Mouse (Mus musculus): ENCODE measurements around the gene Acot7. TPM values are rescaled to one million over a fixed set of nuclear protein-coding genes. Genes with fewer than 3 reads are reported as not detected.
A peak's percentile ranks its signal among the peaks of the same experiment; 100 is the strongest.
"Not testable (repeated sequence)": the region's sequence is repeated elsewhere in the genome, so short reads cannot be mapped to it uniquely, and the experiment has no call there.

Gene Acot7
- polyA plus RNA-seq, 1 experiment from 2014 or later = 72.5 TPM

DNA sequence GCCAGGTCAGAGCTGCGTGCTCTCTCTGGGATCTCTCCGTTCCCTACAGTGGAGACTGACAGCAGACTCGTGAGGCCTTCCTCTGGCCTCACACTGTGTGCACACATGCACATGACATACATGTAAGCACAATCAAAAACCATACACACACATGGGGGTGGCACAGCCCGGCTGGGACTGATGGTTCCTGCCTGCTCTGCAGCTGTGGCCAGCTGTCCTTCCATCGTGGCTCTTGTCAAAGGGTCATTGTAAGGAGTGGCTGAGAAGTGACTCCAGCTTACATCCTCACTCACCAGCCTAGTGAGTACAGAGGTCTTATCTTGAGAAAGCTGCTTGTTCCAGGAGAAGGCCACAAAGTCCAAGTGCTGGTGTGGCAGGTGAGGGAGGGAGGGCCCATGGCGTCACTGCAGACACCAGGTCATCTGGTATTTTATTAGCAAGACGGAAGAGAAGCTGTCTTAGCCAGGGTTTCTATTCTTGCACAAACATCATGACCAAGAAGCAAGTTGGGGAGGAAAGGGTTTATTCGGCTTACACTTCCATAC lies 37.0 kb downstream of the Acot7 start:
- Histone ChIP-seq H3K9ac (no peak overlapping the region), H3K4me3 (no peak overlapping the region), H3K9me3 (no peaks in the 10 kb centered on the region), H3K27ac (no peak overlapping the region), H3K36me3 (0 out of 2 replicates have a peak, but pooled peaks cover 2% of the 10 kb centered on the region), H3K27me3 (no peaks in the 10 kb centered on the region), H3K4me1 (peaks cover 12% of the 10 kb centered on the region), H3K4me2 (no peak overlapping the region)
- no peak for ATAC-seq (ENCODE audit: borderline replicate concordance, extremely low read depth, low FRiP score, low TSS enrichment)
- 68% methylated on average over 8 of the region's 8 CpGs for WGBS

GRCm38 (mm10) chr4:152219591-152219990 lies 41.7 kb downstream of the Acot7 start:
- Histone ChIP-seq H3K36me3 (0 out of 2 replicates have a peak, but pooled peaks cover 2% of the 10 kb centered on the region), H3K9ac (no peak overlapping the region), H3K27me3 (no peaks in the 10 kb centered on the region), H3K4me1 (peaks cover 28% of the 10 kb centered on the region), H3K4me2 (no peak overlapping the region), H3K4me3 (no peak overlapping the region), H3K9me3 (no peaks in the 10 kb centered on the region), H3K27ac (no peak overlapping the region)
- no peak for ATAC-seq (ENCODE audit: borderline replicate concordance, extremely low read depth, low FRiP score, low TSS enrichment)
- 96% methylated on average over 3 of the region's 3 CpGs for WGBS

- Histone ChIP-seq H3K9ac (no peak overlapping the region), H3K36me3 (0 out of 2 replicates have a peak, but pooled peaks cover 2% of the 10 kb centered on the region), H3K4me2 (no peak overlapping the region), H3K9me3 (no peaks in the 10 kb centered on the region), H3K27ac (peak overlapping the region; percentile 2; the same call in 1 of the 2 replicates), H3K4me3 (no peak overlapping the region), H3K27me3 (no peaks in the 10 kb centered on the region), H3K4me1 (peaks cover 23% of the 10 kb centered on the region)
- 50% methylated on average over 7 of the region's 7 CpGs for whole genome bisulfite sequencing
- ATAC-seq (ENCODE audit: borderline replicate concordance, extremely low read depth, low FRiP score, low TSS enrichment) = 0 out of 2 replicates have a peak, but pooled peaks have one; percentile 3
Observed at GRCm38 (mm10) chr4:152220771-152221410, 43.0 kb downstream of the Acot7 start.

DNA sequence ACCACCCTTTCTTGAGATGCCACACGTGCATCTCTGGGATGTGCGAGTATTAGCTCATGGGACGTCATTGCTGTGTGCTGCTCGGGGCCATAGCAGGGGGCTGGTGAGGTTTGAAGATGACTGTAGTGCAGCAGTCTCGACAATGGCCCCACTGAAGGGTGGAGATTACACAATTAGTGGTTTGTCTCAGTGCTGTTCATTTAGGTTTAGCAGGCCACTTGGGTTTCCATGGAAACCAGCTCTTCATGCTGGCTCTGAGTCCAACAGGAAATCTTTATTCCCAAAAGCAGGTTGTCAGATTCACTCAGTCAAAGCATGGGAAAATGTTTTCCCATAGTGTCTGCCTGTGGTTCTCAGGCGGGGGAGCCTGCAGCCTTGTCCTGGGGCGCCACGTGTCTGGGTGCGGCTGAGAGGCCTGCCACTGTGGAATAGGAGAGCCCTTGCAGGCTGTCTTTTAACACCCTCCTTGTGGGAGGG lies 43.5 kb downstream of the Acot7 start:
- Histone ChIP-seq H3K9ac (no peak overlapping the region), H3K36me3 (0 out of 2 replicates have a peak, but pooled peaks cover 2% of the 10 kb centered on the region), H3K9me3 (no peaks in the 10 kb centered on the region), H3K4me2 (no peak overlapping the region), H3K27me3 (no peaks in the 10 kb centered on the region), H3K4me1 (peaks cover 23% of the 10 kb centered on the region), H3K4me3 (no peak overlapping the region), H3K27ac (peak overlapping the region; percentile 2; the same call in 1 of the 2 replicates)
- 48% methylated on average over 9 of the region's 9 CpGs for WGBS
- ATAC-seq (ENCODE audit: borderline replicate concordance, extremely low read depth, low FRiP score, low TSS enrichment) = peak; percentile 29; the same call in 1 of the 2 replicates

DNA sequence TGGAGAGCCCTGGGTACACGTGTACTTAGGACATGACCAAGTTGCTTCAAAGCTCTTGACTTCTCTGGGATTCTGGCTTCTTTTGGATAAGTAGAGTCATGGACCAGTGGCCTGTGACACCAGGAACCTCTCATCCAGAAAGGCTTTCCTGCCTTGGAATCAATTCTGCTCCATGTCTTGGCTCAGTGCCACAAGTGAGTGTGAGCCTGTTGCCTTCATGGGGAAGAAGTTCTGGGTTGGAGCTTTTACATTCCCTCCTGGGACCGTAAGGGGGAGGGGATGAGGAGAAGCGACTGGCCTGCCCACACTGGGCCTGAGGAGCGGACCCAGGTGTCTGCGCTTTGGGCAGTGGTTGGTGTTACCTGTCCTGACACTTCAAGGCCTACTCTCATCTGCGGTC lies 44.2 kb downstream of the Acot7 start:
- Histone ChIP-seq H3K4me1 (peaks cover 23% of the 10 kb centered on the region), H3K9ac (no peak overlapping the region), H3K4me2 (no peak overlapping the region), H3K4me3 (no peak overlapping the region), H3K27me3 (no peaks in the 10 kb centered on the region), H3K36me3 (0 out of 2 replicates have a peak, but pooled peaks cover 2% of the 10 kb centered on the region), H3K9me3 (no peaks in the 10 kb centered on the region), H3K27ac (no peak overlapping the region)
- ATAC-seq (ENCODE audit: borderline replicate concordance, extremely low read depth, low FRiP score, low TSS enrichment) = no peak
- 74% methylated on average over 6 of the region's 6 CpGs for WGBS

GRCm38 (mm10) chr4:152222513-152222912 lies 44.6 kb downstream of the Acot7 start:
- H3K4me1 ChIP-seq = peaks cover 23% of the 10 kb centered on the region
- H3K27me3 ChIP-seq = no peaks in the 10 kb centered on the region
- H3K36me3 ChIP-seq = 0 out of 2 replicates have a peak, but pooled peaks cover 2% of the 10 kb centered on the region
- H3K27ac ChIP-seq = no peak overlapping the region
- H3K4me3 ChIP-seq = no peak overlapping the region
- H3K4me2 ChIP-seq = no peak overlapping the region
- H3K9me3 ChIP-seq = no peaks in the 10 kb centered on the region
- ATAC-seq (ENCODE audit: borderline replicate concordance, extremely low read depth, low FRiP score, low TSS enrichment) = no peak
- H3K9ac ChIP-seq = no peak overlapping the region
- 57% methylated on average over 1 of the region's 1 CpGs for WGBS

DNA sequence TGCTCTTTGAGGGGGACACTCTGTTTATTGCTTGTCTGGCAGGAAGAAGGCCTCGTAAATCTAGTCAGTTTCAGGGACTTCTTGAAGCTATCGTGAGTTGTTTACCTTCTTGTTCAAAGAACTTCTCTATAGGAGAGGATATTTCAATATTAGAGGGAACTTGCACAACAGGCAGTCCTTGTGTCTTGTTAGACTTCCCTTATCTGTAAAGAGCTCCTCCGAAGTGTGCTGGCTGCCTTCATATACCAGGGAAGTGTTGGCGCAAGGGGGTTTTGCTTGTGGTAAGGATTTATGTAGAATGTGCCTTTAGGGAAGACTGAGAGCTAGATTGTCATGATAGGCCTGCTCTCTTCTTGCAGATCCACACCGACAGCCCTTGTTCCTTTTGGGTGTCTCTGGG lies 46.2 kb downstream of the Acot7 start:
- no peak overlapping the region for H3K4me2 ChIP-seq
- H3K27me3 ChIP-seq = no peaks in the 10 kb centered on the region
- peaks cover 31% of the 10 kb centered on the region for H3K4me1 ChIP-seq
- H3K27ac ChIP-seq = no peak overlapping the region
- 40% methylated on average over 5 of the region's 5 CpGs for WGBS
- no peaks in the 10 kb centered on the region for H3K36me3 ChIP-seq
- no peak overlapping the region for H3K9ac ChIP-seq
- H3K4me3 ChIP-seq = no peak overlapping the region
- ATAC-seq (ENCODE audit: borderline replicate concordance, extremely low read depth, low FRiP score, low TSS enrichment) = no peak
- H3K9me3 ChIP-seq = no peaks in the 10 kb centered on the region

GRCm38 (mm10) chr4:152226901-152227486 lies 49.1 kb downstream of the Acot7 start:
- no peaks in the 10 kb centered on the region for H3K9me3 ChIP-seq
- WGBS = 77% methylated on average over 13 of the region's 13 CpGs
- ATAC-seq (ENCODE audit: borderline replicate concordance, extremely low read depth, low FRiP score, low TSS enrichment) = no peak
- H3K27me3 ChIP-seq = no peaks in the 10 kb centered on the region
- no peak overlapping the region for H3K9ac ChIP-seq
- no peaks in the 10 kb centered on the region for H3K36me3 ChIP-seq
- no peak overlapping the region for H3K27ac ChIP-seq
- H3K4me1 ChIP-seq = peaks cover 18% of the 10 kb centered on the region; the same call in 1 of the 2 replicates
- H3K4me3 ChIP-seq = no peak overlapping the region
- no peak overlapping the region for H3K4me2 ChIP-seq

DNA sequence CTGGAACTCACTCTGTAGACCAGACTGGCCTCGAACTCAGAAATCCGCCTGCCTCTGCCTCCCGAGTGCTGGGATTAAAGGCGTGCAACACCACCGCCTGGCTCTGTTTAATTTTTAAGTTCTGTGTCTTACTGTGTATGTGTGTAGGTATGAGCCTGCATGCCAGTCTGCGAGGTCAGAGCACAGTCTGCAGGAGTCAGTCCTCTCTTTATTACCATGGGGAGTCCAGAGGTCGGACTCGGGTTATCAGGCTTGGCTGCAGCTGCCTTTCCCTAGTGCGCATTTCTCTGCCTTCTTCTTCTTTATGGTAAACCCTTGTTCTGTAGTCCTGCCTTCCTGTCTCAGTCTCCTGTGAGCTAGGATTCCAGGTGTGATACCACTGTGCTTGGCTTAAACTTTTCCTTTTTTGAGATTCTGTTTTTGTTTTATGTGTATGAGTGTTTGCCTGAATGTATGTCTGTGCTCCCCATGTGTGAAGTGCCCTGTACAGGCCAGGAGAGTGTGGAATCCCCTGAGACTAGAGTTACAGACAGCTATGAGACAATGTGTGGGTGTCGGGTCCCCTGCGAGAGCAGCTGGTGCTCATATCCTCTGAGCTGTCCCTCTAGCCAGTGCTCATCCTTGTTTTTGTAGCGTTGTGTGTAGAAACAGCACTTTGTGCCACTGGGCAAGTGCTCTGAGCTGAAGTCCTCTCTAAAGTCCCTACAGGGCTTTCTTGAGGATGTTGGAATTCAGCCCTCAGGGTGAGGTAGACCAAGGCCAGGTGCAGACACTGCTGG lies 50.0 kb downstream of the Acot7 start:
- H3K4me1 ChIP-seq = peaks cover 10% of the 10 kb centered on the region; the same call in 1 of the 2 replicates
- H3K9me3 ChIP-seq = no peaks in the 10 kb centered on the region
- H3K4me2 ChIP-seq = no peak overlapping the region
- H3K9ac ChIP-seq = no peak overlapping the region
- no peak for ATAC-seq (ENCODE audit: borderline replicate concordance, extremely low read depth, low FRiP score, low TSS enrichment)
- no peaks in the 10 kb centered on the region for H3K27me3 ChIP-seq
- WGBS = 63% methylated on average over 12 of the region's 12 CpGs
- no peak overlapping the region for H3K4me3 ChIP-seq
- no peaks in the 10 kb centered on the region for H3K36me3 ChIP-seq
- no peak overlapping the region for H3K27ac ChIP-seq

DNA sequence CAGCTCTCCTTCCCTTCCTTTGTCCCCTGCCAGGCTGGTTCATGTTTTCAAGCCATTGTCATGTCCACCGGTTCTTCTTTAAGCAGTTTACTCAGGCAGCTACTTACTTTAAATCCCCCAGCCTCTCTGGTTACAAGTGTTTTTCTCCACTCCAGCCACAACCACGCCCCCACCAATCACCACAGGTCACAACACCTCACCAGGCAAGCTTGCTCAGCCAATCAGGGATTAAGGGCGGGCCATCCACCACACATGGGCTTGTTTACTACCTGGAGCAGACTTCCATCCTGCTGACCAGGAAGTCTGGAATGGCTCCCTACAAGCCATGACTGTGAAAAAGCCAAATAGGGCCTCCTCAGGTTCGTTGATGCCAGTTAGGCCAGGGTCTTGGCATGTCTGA lies 52.4 kb downstream of the Acot7 start:
- not testable (repeated sequence) for H3K9ac ChIP-seq; H3K4me3 ChIP-seq; H3K4me1 ChIP-seq; H3K36me3 ChIP-seq; H3K4me2 ChIP-seq; H3K27ac ChIP-seq; H3K27me3 ChIP-seq; H3K9me3 ChIP-seq; ATAC-seq (ENCODE audit: borderline replicate concordance, extremely low read depth, low FRiP score, low TSS enrichment)
- 34% methylated on average over 4 of the region's 4 CpGs for WGBS

DNA sequence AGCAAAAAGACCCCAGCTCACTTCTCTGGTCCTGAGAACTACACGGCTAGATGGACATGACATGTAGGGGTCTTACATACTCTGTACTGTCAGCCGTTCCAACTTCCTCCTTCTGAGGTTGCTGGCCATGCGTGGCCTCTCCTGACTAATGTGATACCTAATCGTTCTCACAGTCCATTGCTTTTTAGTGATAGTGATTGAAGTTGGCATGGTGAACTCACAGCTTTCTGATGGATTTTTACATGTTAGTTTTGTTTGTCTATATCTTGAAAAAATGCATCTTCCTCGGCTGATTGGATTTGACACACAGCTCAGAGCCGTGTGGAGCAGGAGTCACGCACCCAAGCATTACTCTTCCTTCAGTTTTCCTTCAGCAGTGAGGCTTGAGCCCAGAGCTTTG lies 53.4 kb downstream of the Acot7 start:
- H3K4me1 ChIP-seq = peaks cover 8% of the 10 kb centered on the region; the same call in 1 of the 2 replicates
- no peaks in the 10 kb centered on the region for H3K9me3 ChIP-seq
- H3K27ac ChIP-seq = no peak overlapping the region
- no peak overlapping the region for H3K4me3 ChIP-seq
- no peak overlapping the region for H3K4me2 ChIP-seq
- 68% methylated on average over 7 of the region's 7 CpGs for WGBS
- H3K27me3 ChIP-seq = no peaks in the 10 kb centered on the region
- no peaks in the 10 kb centered on the region for H3K36me3 ChIP-seq
- no peak overlapping the region for H3K9ac ChIP-seq
- no peak for ATAC-seq (ENCODE audit: borderline replicate concordance, extremely low read depth, low FRiP score, low TSS enrichment)

Measured in lung, embryonic 15.5 days (tissue).